Mouse (Mus musculus) MEL (cell line): Measurements from ENCODE around the gene Hoxb5. TPM values are rescaled to one million over a fixed set of nuclear protein-coding genes. Genes with fewer than 3 reads are reported as not detected.

Source experiments
- DNase-seq: peaks from one replicate; pipeline ENCODE4 v3.0.0; 2011; ENCODE audit warnings: low read depth, low spot score
- H3K27ac ChIP-seq: 2 replicates; pipeline ENCODE4 v1.5.1; 2012; ENCODE audit warnings: low read depth, mild to moderate bottlenecking, control low read depth, low read length, moderate library complexity; ENCODE audit not compliant: control insufficient read depth
- H3K27me3 ChIP-seq, 2 experiments: fragments of 150-350 bp in 1 of 2; sonication (generic) in 1 of 2; 2 replicates each; pipeline ENCODE4 v1.6.1; 2012; ENCODE audit warnings: low read length in 2 of 2, mild to moderate bottlenecking in 2 of 2, improper control_type of control experiment in 1 of 2, moderate library complexity in 1 of 2; ENCODE audit not compliant: insufficient read depth in 2 of 2, control insufficient read depth in 1 of 2
- H3K36me3 ChIP-seq, 2 experiments: 2 replicates each; pipeline ENCODE4 v1.6.1; 2012 to 2014; ENCODE audit warnings: low read length in 2 of 2, improper control_type of control experiment in 1 of 2, inconsistent platforms in 1 of 2, mild to moderate bottlenecking in 1 of 2; ENCODE audit not compliant: insufficient read depth in 2 of 2, control insufficient read depth in 1 of 2
- H3K4me1 ChIP-seq, 2 experiments: fragments of 150-350 bp in 1 of 2; sonication (generic) in 1 of 2; 2 replicates each; pipeline ENCODE4 v1.6.1; 2012; ENCODE audit warnings: low read length in 2 of 2, improper control_type of control experiment in 1 of 2, mild to moderate bottlenecking in 1 of 2; ENCODE audit not compliant: insufficient read depth in 2 of 2, control insufficient read depth in 1 of 2
- H3K4me3 ChIP-seq, 2 experiments: fragments of 150-350 bp in 1 of 2; sonication (generic) in 1 of 2; 2 replicates each; pipeline ENCODE4 v1.5.1; 2012; ENCODE audit warnings: low read depth in 2 of 2, low read length in 2 of 2, mild to moderate bottlenecking in 2 of 2, moderate library complexity in 2 of 2, control low read depth in 1 of 2, improper control_type of control experiment in 1 of 2; ENCODE audit not compliant: control insufficient read depth in 1 of 2, insufficient read depth in 1 of 2
- H3K79me2 ChIP-seq: 2 replicates; pipeline ENCODE4 v1.6.1; 2012; ENCODE audit warnings: mild to moderate bottlenecking, low read length, moderate library complexity; ENCODE audit not compliant: control insufficient read depth, poor library complexity, insufficient read depth
- H3K9ac ChIP-seq: 2 replicates; pipeline ENCODE4 v1.6.1; 2012; ENCODE audit warnings: low read depth, mild to moderate bottlenecking, control low read depth, low read length, moderate library complexity; ENCODE audit not compliant: control insufficient read depth, poor library complexity, severe bottlenecking
- H3K9me3 ChIP-seq: fragments of 150-350 bp; sonication (generic); replicated peaks from 2 replicates; pipeline ENCODE4 v1.6.1; 2012; ENCODE audit warnings: mild to moderate bottlenecking, low read length, improper control_type of control experiment, moderate library complexity; ENCODE audit not compliant: insufficient read depth
- BHLHE40 ChIP-seq: IDR thresholded peaks from 2 replicates; pipeline ENCODE4 v1.6.1; 2012; ENCODE audit warnings: low read depth, mild to moderate bottlenecking, inconsistent platforms, low read length, improper control_type of control experiment, borderline replicate concordance
- CHD2 ChIP-seq: IDR thresholded peaks from 2 replicates; pipeline ENCODE4 v1.6.1; 2011; ENCODE audit warnings: low read length, improper control_type of control experiment
- E2F4 ChIP-seq: IDR thresholded peaks from 2 replicates; pipeline ENCODE4 v1.6.1; 2011; ENCODE audit warnings: low read depth, low read length, improper control_type of control experiment, borderline replicate concordance
- GATA1 ChIP-seq: IDR thresholded peaks from 2 replicates; pipeline ENCODE4 v1.6.1; 2011; ENCODE audit warnings: low read depth, low read length, improper control_type of control experiment
- HCFC1 ChIP-seq: IDR thresholded peaks from 2 replicates; pipeline ENCODE4 v1.6.1; 2012; ENCODE audit warnings: low read depth, mild to moderate bottlenecking, inconsistent platforms, low read length, improper control_type of control experiment, moderate library complexity
- JUND ChIP-seq: IDR thresholded peaks from 2 replicates; pipeline ENCODE4 v1.6.1; 2011; ENCODE audit warnings: low read depth, mild to moderate bottlenecking, improper control_type of control experiment, low read length
- KAT2A ChIP-seq: conservative IDR thresholded peaks from 2 replicates; pipeline ENCODE4 v1.6.1; 2012; ENCODE audit warnings: low read depth, low read length, improper control_type of control experiment, inconsistent platforms
- MAFK ChIP-seq: IDR thresholded peaks from 2 replicates; pipeline ENCODE4 v1.6.1; 2011; ENCODE audit warnings: low read depth, mild to moderate bottlenecking, low read length, improper control_type of control experiment, borderline replicate concordance
- MEF2A ChIP-seq: IDR thresholded peaks from 2 replicates; pipeline ENCODE4 v1.6.1; 2014; ENCODE audit warnings: low read depth, mild to moderate bottlenecking, inconsistent platforms, low read length, improper control_type of control experiment; ENCODE audit not compliant: poor library complexity, insufficient replicate concordance, severe bottlenecking; ENCODE audit errors: extremely low read depth
- MXI1 ChIP-seq: IDR thresholded peaks from 2 replicates; pipeline ENCODE4 v1.6.1; 2011; ENCODE audit warnings: mild to moderate bottlenecking, low read depth, low read length, improper control_type of control experiment
- MYC ChIP-seq: IDR thresholded peaks from 2 replicates; pipeline ENCODE4 v1.6.1; 2011; ENCODE audit warnings: low read depth, mild to moderate bottlenecking, low read length, improper control_type of control experiment, moderate library complexity
- NELFE ChIP-seq: IDR thresholded peaks from 2 replicates; pipeline ENCODE4 v1.6.1; 2011; ENCODE audit warnings: low read depth, low read length, improper control_type of control experiment
- POLR2AphosphoS2 ChIP-seq: IDR thresholded peaks from 2 replicates; pipeline ENCODE4 v1.6.1; 2011; ENCODE audit warnings: low read length, improper control_type of control experiment
- SIN3A ChIP-seq: IDR thresholded peaks from 2 replicates; pipeline ENCODE4 v1.6.1; 2012; ENCODE audit warnings: low read length, improper control_type of control experiment, inconsistent platforms
- SMC3 ChIP-seq: IDR thresholded peaks from 2 replicates; pipeline ENCODE4 v1.6.1; 2011; ENCODE audit warnings: low read depth, low read length, improper control_type of control experiment
- TAL1 ChIP-seq: IDR thresholded peaks from 2 replicates; pipeline ENCODE4 v1.6.1; 2012; ENCODE audit warnings: mild to moderate bottlenecking, inconsistent platforms, low read length, moderate library complexity, mixed read lengths
- TBP ChIP-seq: IDR thresholded peaks from 2 replicates; pipeline ENCODE4 v1.8.0; 2011; ENCODE audit warnings: low read depth, low read length, improper control_type of control experiment
- UBTF ChIP-seq: IDR thresholded peaks from 2 replicates; pipeline ENCODE4 v1.6.1; 2012; ENCODE audit warnings: low read depth, mild to moderate bottlenecking, inconsistent platforms, low read length, improper control_type of control experiment, moderate library complexity, borderline replicate concordance; ENCODE audit not compliant: insufficient read depth
- USF1 ChIP-seq: IDR thresholded peaks from 2 replicates; pipeline ENCODE4 v1.6.1; 2014; ENCODE audit warnings: low read depth, mild to moderate bottlenecking, inconsistent platforms, low read length, improper control_type of control experiment, moderate library complexity
- ZMIZ1 ChIP-seq: IDR thresholded peaks from 2 replicates; pipeline ENCODE4 v1.6.1; 2012; ENCODE audit warnings: low read depth, mild to moderate bottlenecking, inconsistent platforms, low read length, improper control_type of control experiment, moderate library complexity
- ZNF384 ChIP-seq: IDR thresholded peaks from 2 replicates; pipeline ENCODE4 v1.6.1; 2012; ENCODE audit warnings: low read depth, mild to moderate bottlenecking, inconsistent platforms, low read length, improper control_type of control experiment
- polyA plus RNA-seq, 2 experiments: library from polyadenylated mRNA; stranded (reverse) in 1 of 2; unstranded in 1 of 2; fragments of >175 nt in 1 of 2; fragments of >200 nt in 1 of 2; gene quantifications; 2 replicates each; pipeline versions ENCODE4 v1.2.1 to v1.2.4; 2012; ENCODE audit warnings: low replicate concordance in 2 of 2, low read depth in 1 of 2; ENCODE audit not compliant: insufficient read length in 2 of 2, insufficient read depth in 1 of 2, missing spikeins in 1 of 2
- total RNA-seq: library from RNA; depleted of rRNA; stranded (reverse); fragments of 300-350 nt; gene quantifications from 2 replicates; pipeline ENCODE4 v1.2.3, GENCODE M21; 2012; rRNA removed

Gene Hoxb5
- total and polyA plus RNA-seq, 3 experiments, result not detected

GRCm38 (mm10) chr11:96354376-96354775 lies 51.2 kb downstream of the Hoxb5 start:
- peaks cover 4 to 6% of the 10 kb centered on the region in 2 experiments; a peak in 3 of 4 replicates for H3K27me3 ChIP-seq
- no peaks in the 10 kb centered on the region for H3K4me1 ChIP-seq
- no peaks in the 10 kb centered on the region for H3K9me3 ChIP-seq
- no peak for DNase-seq
- H3K4me3 ChIP-seq, result no peak overlapping the region
- TF ChIP-seq KAT2A (no peak), MYC (no peak), CHD2 (no peak), POLR2AphosphoS2 (no peak), HCFC1 (no peak), MXI1 (no peak), BHLHE40 (no peak), ZNF384 (no peak), E2F4 (no peak), TAL1 (no peak), GATA1 (no peak), UBTF (no peak), NELFE (no peak), JUND (no peak)
- H3K27ac ChIP-seq, result no peak overlapping the region
- no peaks in the 10 kb centered on the region for H3K36me3 ChIP-seq
- no peak overlapping the region for H3K9ac ChIP-seq
- no peaks in the 10 kb centered on the region for H3K79me2 ChIP-seq

GRCm38 (mm10) chr11:96354801-96355311 lies 51.7 kb downstream of the Hoxb5 start:
- no peak for DNase-seq
- Histone ChIP-seq H3K9ac (no peak overlapping the region), H3K9me3 (no peaks in the 10 kb centered on the region), H3K4me3 (no peak overlapping the region), H3K36me3 (no peaks in the 10 kb centered on the region), H3K27ac (no peak overlapping the region), H3K4me1 (no peaks in the 10 kb centered on the region), H3K79me2 (no peaks in the 10 kb centered on the region), H3K27me3 (peaks cover 4 to 6% of the 10 kb centered on the region in 2 experiments)
- TF ChIP-seq NELFE, result no peak
- TF ChIP-seq CHD2, result no peak
- TF ChIP-seq ZMIZ1, result no peak
- TF ChIP-seq SIN3A, result no peak
- no peak for TF ChIP-seq MEF2A
- no peak for TF ChIP-seq SMC3
- no peak for TF ChIP-seq MAFK
- TF ChIP-seq TBP, result no peak
- no peak for TF ChIP-seq TAL1
- TF ChIP-seq USF1, result no peak
- TF ChIP-seq E2F4, result no peak
- TF ChIP-seq JUND, result no peak

Other genes with a start within 250 kb of the Hoxb5 start
- 55.3 and 56.8 TPM in 2 replicates for gene Ube2z, start 237.9 kb upstream of the Hoxb5 start, total RNA-seq
- 10 to 100 TPM in 1 of 2 experiments, not detected in 1; 58.5 TPM for gene Ube2z, start 237.9 kb upstream of the Hoxb5 start, polyA plus RNA-seq
- 1,306 and 1,519 TPM in 2 replicates for gene Atp5g1, start 227.7 kb upstream of the Hoxb5 start, total RNA-seq
- 1,000 to 10,000 TPM in 1 of 2 experiments, not detected in 1; 1,694 TPM for gene Atp5g1, start 227.7 kb upstream of the Hoxb5 start, polyA plus RNA-seq
- not detected in 2 replicates for gene Calcoco2, start 191.4 kb upstream of the Hoxb5 start, total RNA-seq
- gene Calcoco2, start 191.4 kb upstream of the Hoxb5 start, polyA plus RNA-seq, result not detected
- gene Ttll6, start 169.6 kb upstream of the Hoxb5 start, total RNA-seq, result not detected in 2 replicates
- under 1 TPM in 1 of 2 experiments, not detected in 1; 0.03 TPM for gene Ttll6, start 169.6 kb upstream of the Hoxb5 start, polyA plus RNA-seq
- gene Hoxb13, start 109.0 kb upstream of the Hoxb5 start, total RNA-seq, result 12.1 and 13.8 TPM in 2 replicates
- 10 to 100 TPM in 1 of 2 experiments, not detected in 1; 16.7 TPM for gene Hoxb13, start 109.0 kb upstream of the Hoxb5 start, polyA plus RNA-seq
- not detected in 2 replicates for gene Hoxb9, start 31.9 kb upstream of the Hoxb5 start, total RNA-seq
- gene Hoxb9, start 31.9 kb upstream of the Hoxb5 start, polyA plus RNA-seq, result not detected
- gene Hoxb8, start 21.4 kb upstream of the Hoxb5 start, total RNA-seq, result not detected in 2 replicates
- not detected for gene Hoxb8, start 21.4 kb upstream of the Hoxb5 start, polyA plus RNA-seq
- gene Hoxb7, start 16.7 kb upstream of the Hoxb5 start, total RNA-seq, result not detected in 2 replicates
- gene Hoxb7, start 16.7 kb upstream of the Hoxb5 start, polyA plus RNA-seq, result not detected
- not detected in 2 replicates for gene Hoxb6, start 10.9 kb upstream of the Hoxb5 start, total RNA-seq
- gene Hoxb6, start 10.9 kb upstream of the Hoxb5 start, polyA plus RNA-seq, result not detected
- gene Hoxb4, start 14.9 kb downstream of the Hoxb5 start, total RNA-seq, result not detected in 2 replicates
- gene Hoxb4, start 14.9 kb downstream of the Hoxb5 start, polyA plus RNA-seq, result not detected
- gene Hoxb3, start 20.0 kb downstream of the Hoxb5 start, total RNA-seq, result not detected in 2 replicates
- not detected for gene Hoxb3, start 20.0 kb downstream of the Hoxb5 start, polyA plus RNA-seq
- not detected in 2 replicates for gene Hoxb2, start 47.2 kb downstream of the Hoxb5 start, total RNA-seq
- not detected for gene Hoxb2, start 47.2 kb downstream of the Hoxb5 start, polyA plus RNA-seq
- gene Hoxb1, start 62.4 kb downstream of the Hoxb5 start, total RNA-seq, result not detected in 2 replicates
- gene Hoxb1, start 62.4 kb downstream of the Hoxb5 start, polyA plus RNA-seq, result not detected
- not detected in 2 replicates for gene Skap1, start 161.3 kb downstream of the Hoxb5 start, total RNA-seq
- gene Skap1, start 161.3 kb downstream of the Hoxb5 start, polyA plus RNA-seq, result not detected